Mouse (Mus musculus): Measurements from ENCODE around the gene Manba.
A peak's percentile ranks its signal among the peaks of the same experiment; 100 is the strongest.
"Not testable (repeated sequence)": the region's sequence is repeated elsewhere in the genome, so short reads cannot be mapped to it uniquely, and the experiment has no call there.

Gene Manba

GRCm38 (mm10) chr3:135487803-135488202, 2.4 kb downstream of the Manba start:
- DNase-seq, result no peak

- DNase-seq, result no peak
These were observed 4.6 kb downstream of the Manba start for GRCm38 (mm10) chr3:135489865-135490520.

GRCm38 (mm10) chr3:135491102-135491501, 5.7 kb downstream of the Manba start:
- no peak for DNase-seq

- DNase-seq, result not testable (repeated sequence)
These were observed 7.9 kb downstream of the Manba start for GRCm38 (mm10) chr3:135493320-135493719.

GRCm38 (mm10) chr3:135497956-135498355, 12.5 kb downstream of the Manba start:
- DNase-seq, result not testable (repeated sequence)

- DNase-seq, result no peak
These were observed 13.5 kb downstream of the Manba start for GRCm38 (mm10) chr3:135498891-135499290.

- no peak for DNase-seq
These were observed 17.7 kb downstream of the Manba start for GRCm38 (mm10) chr3:135503160-135503559.

GRCm38 (mm10) chr3:135505369-135505909, 20.0 kb downstream of the Manba start:
- peak; percentile 70 to 76 for DNase-seq

- DNase-seq, result no peak
These were observed 20.6 kb downstream of the Manba start for GRCm38 (mm10) chr3:135505916-135506482.

- DNase-seq, result no peak
These were observed 22.1 kb downstream of the Manba start for GRCm38 (mm10) chr3:135507506-135507905.

- DNase-seq, result no peak
These were observed 22.8 kb downstream of the Manba start for GRCm38 (mm10) chr3:135508191-135508590.

GRCm38 (mm10) chr3:135510372-135510771, 25.0 kb downstream of the Manba start:
- no peak for DNase-seq

GRCm38 (mm10) chr3:135511683-135512082, 26.3 kb downstream of the Manba start:
- peak; percentile 26 to 51 for DNase-seq

GRCm38 (mm10) chr3:135513270-135513669, 27.9 kb downstream of the Manba start:
- no peak for DNase-seq

GRCm38 (mm10) chr3:135513800-135514425, 28.5 kb downstream of the Manba start:
- DNase-seq, result no peak

- DNase-seq, result no peak
These were observed 29.8 kb downstream of the Manba start for GRCm38 (mm10) chr3:135515246-135515645.

- peak; percentile 40 to 48 for DNase-seq
These were observed 31.5 kb downstream of the Manba start for GRCm38 (mm10) chr3:135516891-135517290.

- no peak for DNase-seq
These were observed 33.5 kb downstream of the Manba start for GRCm38 (mm10) chr3:135518882-135519281.

GRCm38 (mm10) chr3:135519584-135519983, 34.2 kb downstream of the Manba start:
- no peak for DNase-seq

GRCm38 (mm10) chr3:135521963-135522362, 36.6 kb downstream of the Manba start:
- DNase-seq, result peak; percentile 51 to 61

- no peak for DNase-seq
These were observed 37.4 kb downstream of the Manba start for GRCm38 (mm10) chr3:135522618-135523355.

- DNase-seq, result not testable (repeated sequence)
These were observed 39.5 kb downstream of the Manba start for GRCm38 (mm10) chr3:135524900-135525299.

GRCm38 (mm10) chr3:135529670-135530069, 44.3 kb downstream of the Manba start:
- no peak for DNase-seq

Data from kidney, postnatal 4 days (tissue).